Mouse (Mus musculus): ENCODE measurements at regions not wholly inside any gene's neighbourhood (a gene's known extent, or its start where the extent isn't known, plus 50 kb on each side); places are given as distances from the start of the nearest gene placed in this dataset.

DNA sequence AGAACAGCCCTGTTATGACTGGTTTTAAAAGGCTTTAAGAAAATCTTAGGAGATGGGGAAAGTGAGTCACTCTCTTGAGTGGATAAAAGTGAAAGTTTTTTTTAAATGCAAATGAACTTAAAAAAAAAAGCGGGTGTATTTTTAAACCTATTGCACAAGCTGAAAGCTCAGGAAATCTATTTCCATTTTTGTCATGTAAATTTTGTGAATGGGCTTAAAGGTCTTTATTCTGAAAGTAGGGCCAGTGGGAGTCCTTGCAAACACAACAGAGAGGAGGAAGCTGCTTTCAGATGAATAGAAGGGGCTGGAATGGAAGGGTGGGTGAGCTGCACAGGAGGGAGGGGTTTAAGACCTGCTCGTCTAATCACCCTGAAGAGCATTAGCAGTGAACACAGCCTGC is 62.9 kb downstream of the Fam84a start:
- DNase-seq (ENCODE audit: low read depth, low spot score) = peak; percentile 40

DNA sequence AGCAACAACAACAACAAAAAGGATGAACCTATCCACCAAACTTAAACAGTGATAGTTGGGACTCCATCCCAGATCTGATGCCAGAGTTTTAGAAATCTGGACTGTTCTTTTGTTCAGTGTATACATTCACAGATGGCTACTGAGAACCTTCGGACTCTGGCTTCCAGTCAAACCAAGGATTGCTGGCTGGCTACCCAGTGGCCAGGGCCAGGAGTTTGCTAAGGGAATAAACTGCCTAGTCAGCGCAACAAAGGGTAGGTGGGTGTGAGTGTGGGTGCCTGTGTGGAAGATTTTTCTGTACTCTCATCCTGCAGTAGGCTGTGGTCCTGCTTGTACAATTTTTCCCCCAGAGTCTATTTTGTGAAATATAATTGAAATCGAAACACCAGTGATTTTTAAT is 69.1 kb downstream of the Fam84a start:
- DNase-seq (ENCODE audit: low read depth, low spot score) = no peak

DNA sequence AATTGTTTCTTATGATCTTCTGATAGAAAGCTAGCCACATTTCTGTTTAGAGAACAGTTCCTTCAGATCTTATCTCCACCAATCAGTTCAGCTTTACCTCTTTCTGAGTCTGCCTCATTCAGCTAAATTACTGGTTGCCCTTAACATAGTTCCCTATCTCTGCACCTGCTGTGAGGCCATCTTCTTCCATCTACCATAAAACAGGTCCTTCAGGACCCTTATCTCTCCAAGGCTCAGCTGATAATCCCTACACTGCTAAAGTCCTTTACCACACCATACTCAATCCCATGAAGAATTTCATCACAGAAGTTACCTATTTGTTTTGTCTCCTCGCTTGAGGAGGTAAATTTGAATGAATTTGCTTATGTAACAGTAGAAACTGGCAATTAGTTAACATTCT is 72.0 kb downstream of the Fam84a start:
- DNase-seq (ENCODE audit: low read depth, low spot score) = no peak

DNA sequence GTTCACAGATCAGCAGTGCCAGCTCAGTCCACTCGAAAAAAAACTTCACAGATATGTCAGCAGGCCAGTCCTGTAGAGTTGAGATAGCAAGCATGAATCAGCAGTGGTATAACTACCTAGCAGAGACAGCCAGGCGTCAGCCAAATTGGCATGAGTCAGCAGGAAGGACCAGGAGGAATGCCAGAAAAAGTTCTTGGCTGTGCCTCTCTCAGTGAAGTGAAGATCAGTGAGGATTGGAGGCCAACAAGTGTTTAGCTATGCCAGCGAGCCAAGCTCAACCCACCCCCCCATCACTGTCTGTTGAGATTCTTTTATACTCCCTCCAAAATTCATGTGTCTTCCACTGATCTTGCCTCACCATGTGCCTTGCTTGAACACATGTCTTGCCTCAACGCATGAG is 82.8 kb downstream of the Fam84a start:
- DNase-seq (ENCODE audit: low read depth, low spot score) = no peak

DNA sequence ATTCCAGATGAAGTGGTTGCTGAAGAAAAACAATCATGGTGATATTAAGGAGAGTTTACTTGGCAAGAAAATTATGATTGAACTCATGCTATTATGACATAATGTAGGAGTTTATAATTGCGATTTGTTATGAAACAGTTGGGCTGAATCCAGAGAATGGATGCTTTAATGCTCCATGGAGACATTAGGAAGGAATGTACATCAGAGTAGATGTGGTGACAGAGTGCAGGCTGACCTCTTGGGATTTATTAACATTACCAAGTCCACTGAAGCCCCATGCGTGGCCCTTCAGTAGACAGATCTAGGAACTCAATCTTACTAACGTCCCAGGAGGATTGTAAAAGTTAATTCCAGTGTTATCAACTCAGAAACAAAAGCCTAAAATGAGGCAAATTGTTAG is 86.5 kb downstream of the Fam84a start:
- no peak for DNase-seq (ENCODE audit: low read depth, low spot score)

DNA sequence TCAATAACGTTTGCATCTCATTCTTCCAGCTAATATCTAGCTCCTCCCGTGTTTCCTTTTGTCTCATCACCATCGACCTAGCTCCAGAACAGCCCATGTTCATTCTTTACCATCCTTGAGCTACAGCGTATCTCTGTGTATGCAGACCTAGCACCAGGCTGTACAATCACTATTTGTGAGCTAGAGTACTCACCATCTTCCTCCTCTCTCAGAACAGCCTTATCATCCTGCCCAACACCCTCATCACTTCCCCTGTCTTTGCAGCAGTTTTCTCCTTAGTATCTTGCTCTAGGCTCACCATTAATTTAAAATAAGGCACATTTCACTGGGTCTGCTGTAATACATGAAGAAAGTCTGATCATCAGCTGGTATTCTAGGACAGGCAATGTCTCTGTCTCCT is 88.6 kb downstream of the Fam84a start:
- no peak for DNase-seq (ENCODE audit: low read depth, low spot score)

DNA sequence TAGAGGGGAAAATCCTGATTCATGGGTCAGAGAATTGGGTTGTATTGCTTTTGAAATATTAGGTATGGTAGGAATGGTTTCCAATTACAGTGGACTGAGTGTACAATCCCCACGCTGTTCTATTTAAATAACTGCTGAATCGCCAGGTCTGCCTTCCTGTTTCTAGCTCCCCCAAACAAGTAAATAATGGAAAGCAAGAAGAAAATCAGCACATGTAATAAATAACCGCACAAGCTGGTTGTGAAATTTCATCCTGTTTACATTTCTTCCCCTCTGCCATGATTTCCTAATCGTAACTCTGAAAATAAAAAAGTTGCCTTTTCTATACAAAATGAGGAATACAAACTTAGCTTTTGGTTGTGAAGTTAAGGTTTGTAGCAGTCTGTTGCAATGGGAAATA is 95.7 kb downstream of the Fam84a start:
- DNase-seq (ENCODE audit: low read depth, low spot score) = no peak

DNA sequence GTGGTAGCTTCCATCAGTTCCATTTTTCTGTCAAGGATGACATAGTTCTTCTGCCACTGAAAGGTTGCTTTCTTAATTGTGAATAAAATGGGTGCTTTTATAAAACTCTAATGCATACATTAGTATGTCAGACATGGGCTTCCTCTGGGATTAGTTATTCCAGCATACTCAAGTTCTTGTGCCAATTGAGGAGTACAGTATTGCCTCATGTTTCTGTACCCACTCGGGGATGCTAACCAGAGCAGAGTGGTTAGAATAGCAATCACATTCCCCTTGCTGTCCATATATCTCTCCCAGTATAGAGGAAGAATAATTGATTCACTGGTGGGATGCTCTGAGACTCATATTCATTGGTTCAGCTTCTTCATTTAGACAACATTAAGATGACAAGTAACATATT is 119.5 kb downstream of the Fam84a start:
- DNase-seq (ENCODE audit: low read depth, low spot score) = no peak

DNA sequence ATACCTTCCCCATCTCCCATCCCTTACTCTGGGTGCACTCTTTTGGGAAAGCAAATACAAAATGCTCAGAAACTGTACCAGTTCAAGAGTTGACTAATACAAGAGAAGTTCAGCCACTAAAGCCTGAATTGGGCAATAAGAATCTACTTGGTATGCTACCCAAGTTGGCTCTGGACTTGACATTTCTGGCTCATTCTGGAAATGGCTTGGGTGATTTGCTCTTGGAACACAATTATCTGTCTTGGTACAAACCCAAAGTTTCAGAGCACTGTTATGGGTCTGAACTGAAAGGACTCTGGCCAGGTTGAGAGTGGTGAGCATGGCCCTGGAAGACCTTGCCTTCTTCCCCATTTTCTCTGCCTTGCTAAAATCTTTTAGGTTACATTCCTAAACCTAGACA is 136.6 kb downstream of the Fam84a start:
- DNase-seq (ENCODE audit: low read depth, low spot score) = no peak

DNA sequence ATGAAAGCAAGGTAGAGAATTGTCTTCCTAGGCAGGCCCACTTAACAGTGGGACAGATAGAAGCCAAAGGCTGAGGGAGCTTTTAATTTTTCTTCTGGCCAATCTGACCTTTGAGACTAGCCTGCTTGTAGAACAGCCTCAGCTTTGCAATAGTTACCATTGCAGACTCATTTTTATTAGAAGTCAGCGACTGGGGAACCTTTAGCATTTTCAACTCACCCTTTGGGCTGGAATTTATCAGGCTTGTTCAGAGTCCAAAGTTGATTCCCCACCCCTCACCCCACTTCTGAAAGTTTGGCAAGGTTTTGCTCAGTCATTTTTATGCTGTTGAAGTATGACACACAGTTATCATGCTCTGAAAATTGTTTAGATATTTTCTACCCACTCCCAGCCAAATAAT is 145.9 kb downstream of the Fam84a start:
- DNase-seq (ENCODE audit: low read depth, low spot score) = no peak

DNA sequence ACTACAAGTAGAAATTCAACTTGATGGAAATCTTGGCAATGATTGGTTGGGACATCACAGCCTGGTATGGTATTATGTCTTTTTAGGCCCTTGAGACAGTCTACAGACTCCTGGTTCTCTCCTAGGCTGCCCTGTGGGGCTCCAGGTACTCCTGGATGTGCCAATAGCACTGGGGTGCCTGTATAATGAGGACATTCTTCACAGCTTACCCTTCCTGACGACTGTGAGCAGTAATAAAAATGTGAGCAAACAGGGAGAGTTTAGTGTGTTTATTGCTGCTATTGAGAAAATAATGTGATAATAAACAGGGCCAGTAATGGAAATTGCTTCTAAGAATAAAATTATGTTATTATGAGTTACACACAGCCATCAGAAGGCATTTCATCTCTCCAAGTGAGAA is 150.2 kb downstream of the Fam84a start:
- DNase-seq (ENCODE audit: low read depth, low spot score) = no peak

DNA sequence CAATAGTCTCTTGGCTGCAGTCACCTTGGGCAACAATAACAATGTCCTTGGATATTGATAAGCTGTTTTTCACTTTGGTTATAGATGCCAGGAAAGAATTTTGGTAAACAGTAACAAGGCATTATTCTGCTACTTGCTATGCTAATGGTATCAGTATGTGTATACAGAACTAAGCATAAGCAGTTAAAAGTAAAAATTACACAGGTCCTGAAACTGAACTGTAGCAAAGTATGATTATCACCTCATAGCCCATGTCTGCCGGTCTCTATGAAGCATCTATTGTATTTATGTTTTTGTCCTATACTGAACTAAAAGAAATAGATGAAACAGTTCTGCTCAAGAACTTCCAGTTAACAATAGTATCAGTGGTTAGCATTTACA is 167.5 kb downstream of the Fam84a start:
- no peak for DNase-seq (ENCODE audit: low read depth, low spot score)

DNA sequence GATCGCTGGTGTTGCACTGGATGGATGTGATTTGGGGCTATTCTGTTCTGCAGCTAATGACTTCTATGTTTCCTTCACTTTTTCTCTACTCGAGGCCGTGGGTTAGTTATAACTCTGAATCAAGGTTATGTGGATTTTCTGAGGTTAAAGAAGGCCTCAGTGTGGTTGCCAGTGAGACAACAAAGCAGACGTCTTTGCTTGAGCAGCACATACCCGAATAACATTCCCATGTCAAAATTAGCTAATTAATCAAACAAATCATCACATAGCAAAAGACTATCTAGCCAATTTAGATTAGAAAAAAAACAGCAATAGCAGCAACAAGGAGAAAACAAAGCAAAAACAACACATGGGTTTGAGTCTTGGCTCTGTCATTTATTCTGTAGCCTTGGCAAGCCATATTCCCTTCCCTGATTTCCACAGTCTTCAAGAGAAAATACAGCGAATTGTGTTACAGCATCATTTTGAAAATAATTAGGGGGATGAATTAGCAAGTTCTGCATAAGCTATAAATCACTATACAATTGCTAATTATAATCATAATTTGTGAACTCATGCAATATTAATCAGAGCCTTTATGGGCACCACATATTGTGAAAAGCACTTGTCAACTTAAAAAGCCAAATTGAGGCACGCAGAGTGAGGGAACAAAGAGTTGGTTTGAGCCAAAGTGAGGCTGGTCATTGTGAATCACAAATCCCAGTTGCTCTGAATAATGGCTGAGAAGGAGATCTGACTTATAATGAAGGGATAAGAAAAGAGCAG is 168.0 kb downstream of the Fam84a start:
- no peak for DNase-seq (ENCODE audit: low read depth, low spot score)

DNA sequence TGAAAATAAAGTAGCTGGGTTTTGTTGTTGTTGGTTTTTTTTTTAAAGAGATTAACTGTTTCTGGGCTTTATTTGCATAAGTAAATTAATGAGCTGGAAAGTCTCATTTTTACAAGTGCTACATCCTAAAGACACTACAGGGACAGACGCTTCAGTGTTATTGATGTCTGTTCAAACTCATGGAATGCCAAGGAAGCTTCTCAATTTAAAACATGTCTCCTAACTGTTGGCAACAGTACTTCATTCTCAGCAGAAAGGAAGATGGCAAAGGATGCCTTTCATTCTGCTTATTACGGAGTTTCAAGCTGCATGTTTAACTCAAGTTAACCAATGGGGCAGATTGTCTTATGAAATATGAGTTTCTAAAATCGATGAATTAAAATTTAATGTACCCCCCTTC is 187.3 kb downstream of the Fam84a start:
- DNase-seq (ENCODE audit: low read depth, low spot score) = no peak

DNA sequence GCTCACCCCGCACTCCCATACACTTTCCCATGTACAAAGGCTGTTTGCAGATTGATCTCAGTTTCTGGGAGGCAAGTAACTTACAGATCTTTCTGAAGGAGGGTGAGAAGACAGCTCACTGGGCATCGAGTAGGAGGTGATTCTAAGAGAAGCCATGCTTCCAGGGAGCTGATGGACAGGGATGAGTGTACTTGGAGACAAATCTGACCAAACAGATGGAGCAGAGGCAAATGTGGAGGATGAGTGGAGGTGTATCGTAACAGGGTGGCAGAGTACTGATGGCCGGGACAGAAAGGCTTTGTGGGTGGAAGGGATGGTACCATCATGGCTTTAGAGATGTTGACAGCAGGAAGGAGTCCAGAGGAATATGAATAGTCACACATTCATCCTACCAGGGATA is 212.4 kb downstream of the Fam84a start:
- no peak for DNase-seq (ENCODE audit: low read depth, low spot score)

DNA sequence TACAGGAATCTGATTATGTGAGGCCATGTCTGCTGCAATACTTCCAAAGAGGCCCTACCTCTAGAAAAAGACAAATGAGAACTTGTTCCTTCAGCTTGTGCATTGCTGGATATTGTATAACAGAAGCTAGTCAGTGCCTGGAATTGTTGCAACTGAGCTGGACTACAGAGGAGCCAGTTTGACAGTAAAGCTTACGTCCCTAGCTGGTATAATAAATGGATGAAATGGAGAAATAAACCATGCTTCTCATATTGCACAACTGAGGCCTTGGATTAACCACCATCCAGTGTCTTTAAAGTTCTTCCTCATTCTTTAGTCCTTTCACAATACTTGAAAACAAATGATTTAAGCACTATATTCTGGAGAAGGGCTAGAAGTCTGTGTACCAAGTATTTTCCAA is 230.8 kb downstream of the Fam84a start:
- no peak for DNase-seq (ENCODE audit: low read depth, low spot score)

DNA sequence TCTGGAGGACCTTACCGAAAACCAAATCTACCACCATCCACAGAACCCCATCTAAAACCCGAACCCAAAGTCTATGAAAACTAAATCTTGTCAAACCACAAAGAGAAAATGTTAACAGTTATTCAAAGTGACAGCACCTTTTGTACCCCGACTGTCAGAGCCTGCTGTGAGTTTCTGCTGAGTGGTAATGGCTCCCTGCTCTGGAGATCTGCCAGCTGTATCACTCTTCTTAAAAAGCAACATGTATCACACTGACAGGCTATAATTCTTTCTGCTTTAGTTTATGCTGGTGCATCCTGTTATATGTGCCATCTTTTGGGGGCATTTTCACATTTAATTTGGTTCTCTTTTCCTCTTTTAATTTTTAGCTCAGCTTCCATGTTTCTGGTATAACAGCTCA is 268.5 kb downstream of the Fam84a start:
- DNase-seq (ENCODE audit: low read depth, low spot score) = no peak

DNA sequence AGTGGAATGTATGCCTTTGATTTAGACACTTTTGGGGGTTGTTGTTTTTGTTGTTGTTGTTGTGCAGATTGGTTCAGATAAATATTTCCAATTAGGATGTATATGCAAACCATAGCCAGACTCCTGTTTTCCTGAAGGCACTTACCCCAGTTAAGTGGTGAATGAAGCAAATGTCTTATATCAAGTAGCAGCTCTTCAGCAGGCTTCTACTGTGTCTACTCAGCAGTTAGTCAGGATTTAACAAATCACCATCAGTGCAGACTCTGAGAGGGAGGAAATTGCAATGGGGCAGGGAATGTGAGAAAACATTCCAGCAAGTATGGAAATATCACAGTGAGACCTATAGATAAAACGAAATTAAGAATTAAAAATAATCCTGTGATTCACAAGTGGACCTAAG is 282.7 kb downstream of the Fam84a start:
- DNase-seq (ENCODE audit: low read depth, low spot score) = no peak

DNA sequence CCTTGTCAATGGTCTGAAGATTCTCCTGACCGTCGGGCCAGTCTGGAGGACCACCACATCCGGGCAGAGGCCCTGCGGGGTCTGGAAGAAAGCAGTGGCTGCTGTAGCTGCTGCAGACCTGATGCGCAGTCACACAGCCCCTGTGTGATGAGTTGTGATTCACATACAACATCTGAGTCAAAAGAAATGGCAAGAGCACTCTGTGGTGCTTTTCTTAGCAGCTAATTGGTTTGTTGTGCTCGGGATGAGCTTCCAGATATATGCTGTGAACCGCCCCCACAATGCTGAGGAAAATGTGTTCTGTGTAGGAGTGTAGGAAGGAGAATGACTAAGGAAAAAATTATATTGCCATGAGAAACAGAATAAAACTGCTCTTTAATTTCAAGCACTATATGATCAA is 290.6 kb downstream of the Fam84a start:
- no peak for DNase-seq (ENCODE audit: low read depth, low spot score)

DNA sequence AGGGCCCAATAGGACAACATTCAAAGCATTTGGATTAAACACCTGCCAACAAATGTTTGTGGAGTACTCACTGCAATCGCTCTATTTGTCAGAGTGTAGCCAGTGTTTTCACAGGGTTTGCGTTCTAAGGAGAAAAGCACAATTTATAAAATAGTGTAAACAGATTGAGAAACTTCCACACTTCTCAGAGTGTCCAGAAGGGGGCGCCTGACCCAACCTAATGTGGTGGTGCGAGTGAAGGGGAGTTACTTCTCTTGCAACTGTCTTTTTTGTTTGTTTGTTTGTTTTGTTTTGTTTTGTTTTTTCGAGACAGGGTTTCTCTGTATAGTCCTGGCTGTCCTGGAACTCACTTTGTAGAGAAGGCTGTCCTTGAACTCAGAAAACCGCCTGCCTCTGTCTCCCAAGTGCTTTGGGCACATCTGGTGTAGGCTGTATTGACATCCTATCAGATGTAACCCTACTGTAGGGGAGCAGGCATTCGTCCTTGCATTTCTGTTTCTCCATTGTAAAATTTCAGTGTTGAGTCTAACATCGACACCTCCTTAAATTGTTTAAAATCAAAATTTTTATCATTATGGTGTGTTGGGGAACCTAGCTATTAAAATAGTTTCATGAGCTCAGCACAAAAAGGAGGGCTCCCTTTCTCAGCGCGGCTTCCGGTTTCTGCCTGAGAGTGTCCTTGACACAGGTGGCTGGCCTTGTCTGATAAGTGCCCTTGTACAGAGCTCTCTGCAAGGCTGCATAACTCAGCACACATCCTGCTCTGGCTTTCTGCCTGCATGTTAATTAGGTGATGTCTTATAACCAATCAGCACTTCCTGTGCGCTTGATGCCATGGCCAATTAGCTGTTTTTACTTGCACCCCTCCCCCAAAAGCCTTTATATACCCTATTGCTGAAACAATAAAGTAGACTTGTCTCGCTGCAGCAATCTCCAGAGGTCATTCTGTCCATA is 307.0 kb downstream of the Fam84a start:
- DNase-seq (ENCODE audit: low read depth, low spot score) = no peak

DNA sequence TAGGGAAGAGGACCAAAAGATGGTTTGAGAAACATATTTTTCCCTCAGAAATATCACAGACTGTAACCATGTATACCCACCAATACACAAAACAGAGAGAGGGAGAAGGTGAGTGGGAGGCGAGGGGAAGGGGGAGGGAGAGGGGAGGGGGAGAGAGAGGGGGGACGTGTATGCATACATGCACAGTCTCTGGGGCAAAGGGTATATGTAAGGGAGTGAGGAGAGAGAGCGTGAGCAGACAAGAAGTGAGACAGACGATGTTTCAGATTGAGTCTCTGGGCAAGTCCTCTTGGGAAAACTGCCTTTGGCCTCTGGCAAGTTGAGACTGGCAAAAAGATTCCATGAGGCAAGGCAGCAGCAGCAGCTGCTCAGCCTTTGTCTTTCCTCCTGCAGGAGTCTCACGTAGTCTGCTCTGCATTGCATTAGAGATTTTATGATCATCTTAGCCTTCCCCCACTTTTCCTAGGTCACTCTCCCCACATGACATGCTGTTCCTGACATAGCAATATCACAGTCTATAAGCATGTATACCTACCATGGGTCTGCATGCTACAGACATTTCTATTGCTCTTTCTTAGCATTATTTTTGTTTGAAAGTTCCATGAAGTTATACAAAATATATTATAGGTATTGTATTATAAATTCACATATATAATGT is 308.3 kb downstream of the Fam84a start:
- no peak for DNase-seq (ENCODE audit: low read depth, low spot score)

DNA sequence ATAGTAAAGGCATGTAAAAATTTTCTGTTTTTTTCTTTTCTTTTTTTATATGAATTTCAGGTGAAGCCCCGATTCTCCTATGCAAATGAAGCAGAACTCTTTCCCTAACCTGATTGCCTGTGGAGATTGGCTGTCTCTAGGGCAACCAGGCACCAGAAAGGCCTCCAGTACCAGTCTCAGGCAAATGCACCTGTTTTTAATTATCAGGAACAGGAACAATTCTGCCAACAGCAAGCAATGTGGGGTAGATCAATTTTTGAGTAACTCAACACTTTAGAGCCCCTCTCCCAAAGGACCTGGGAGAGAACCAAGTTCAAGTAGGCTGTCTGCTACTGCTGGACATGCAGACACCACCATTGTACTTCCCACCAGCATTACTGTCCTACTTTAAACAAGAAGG is 310.6 kb downstream of the Fam84a start:
- DNase-seq (ENCODE audit: low read depth, low spot score) = no peak

DNA sequence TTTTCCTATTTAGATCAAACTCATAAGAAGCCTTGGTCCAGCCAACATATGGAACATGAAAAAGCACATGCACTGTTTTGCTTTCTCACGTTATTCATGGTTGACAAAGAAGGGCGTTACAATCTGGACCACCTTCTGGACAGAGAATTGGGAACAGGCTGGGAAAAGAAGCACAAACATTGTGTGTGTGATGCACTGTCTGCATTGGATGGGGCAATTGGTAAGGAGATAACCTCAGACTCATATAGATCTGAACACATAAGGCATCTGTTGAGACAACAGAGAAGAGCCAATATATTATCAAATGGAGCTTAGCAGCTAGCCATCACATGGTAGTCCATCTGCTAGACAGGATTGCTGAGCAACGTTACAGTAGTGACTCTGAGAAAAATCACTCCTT is 317.1 kb downstream of the Fam84a start:
- DNase-seq (ENCODE audit: low read depth, low spot score) = no peak

Measured in WW6 (cell line).